ENCODE assay signal across 12 mouse cellular contexts in genomic region chr6:90661029-90661399, GRCm38 (mm10). TPM values are rescaled to one million over a fixed set of nuclear protein-coding genes. Genes with fewer than 3 reads are reported as not detected.
DNase-seq lines count a peak whose midpoint lies in the region; ATAC-seq and TF ChIP-seq lines count a peak whose summit lies in the region.
"Had no signal": no experiment of that assay in that cellular context is flagged by ENCODE, and none has a peak within 500 bp of the region (broad histone marks: within the 10 kb centered on the region; RNA-seq: fewer than 3 reads in every experiment).

No protein-coding gene starts in this region.

- H3K27ac ChIP-seq in kidney, embryonic 16.5 days (ENCODE audit: low read length), result peak overlapping the region; percentile 60
- H3K27ac ChIP-seq in testis, adult 2 months (ENCODE audit: control insufficient read depth, insufficient read depth, low read depth, low read length), result peak overlapping the region; percentile 5
- H3K27ac ChIP-seq: forebrain, embryonic 13.5 days; neural tube, embryonic 15.5 days had no signal

- H3K9ac ChIP-seq in kidney, embryonic 16.5 days (replicated peaks; ENCODE audit: low read length), result 0 out of 2 replicates have a peak overlapping the region, but pooled peaks have one; percentile 16
- H3K9ac ChIP-seq: forebrain, embryonic 13.5 days; neural tube, embryonic 15.5 days had no signal

- TF ChIP-seq POLR2A in testis, adult 2 months (IDR thresholded peaks at IDR 0.05; ENCODE audit: control insufficient read depth, low read depth, low read length), result no peak

- no peak; the same call in 1 of the 2 replicates for ATAC-seq in kidney, embryonic 16.5 days (ENCODE audit: low FRiP score, low TSS enrichment)
- ATAC-seq: forebrain, embryonic 13.5 days had no signal

- 66% methylated on average over 11 of the region's 11 CpGs for WGBS in kidney, embryonic 16.5 days

- H3K27me3 ChIP-seq in kidney, embryonic 16.5 days (ENCODE audit: insufficient read depth, low read length), result no peaks in the 10 kb centered on the region
- no peaks in the 10 kb centered on the region for H3K27me3 ChIP-seq in testis, adult 2 months (ENCODE audit: control insufficient read depth, insufficient read depth, low read length)
- H3K27me3 ChIP-seq: forebrain, embryonic 13.5 days; neural tube, embryonic 15.5 days had no signal

- H3K4me1 ChIP-seq in kidney, embryonic 16.5 days (ENCODE audit: insufficient read depth, low read length), result peaks cover 38% of the 10 kb centered on the region
- no peaks in the 10 kb centered on the region; the same call in 1 of the 2 replicates for H3K4me1 ChIP-seq in testis, adult 2 months (ENCODE audit: control insufficient read depth, insufficient read depth, low read length)

- DNase-seq in adrenal gland, adult (ENCODE audit: inconsistent age in 2 of 2, low spot score in 1 of 2), result peak; percentile 18 to 43
- no peak for DNase-seq in adrenal gland, adult 8-10 months
- no peak for DNase-seq in kidney, adult 8-10 months
- DNase-seq in testis, postnatal 10 days (ENCODE audit: low spot score), result no peak
- no peak for DNase-seq in adrenal gland, postnatal 14 days
- no peak for DNase-seq in urinary bladder, postnatal 14 days (ENCODE audit: low spot score)
- DNase-seq: left cerebral cortex, postnatal 4 days; thymus, postnatal 4 days had no signal

- H3K4me3 ChIP-seq in kidney, embryonic 16.5 days (ENCODE audit: low read length), result no peak overlapping the region
- no peak overlapping the region for H3K4me3 ChIP-seq in testis, adult 2 months (ENCODE audit: control insufficient read depth, low read depth, low read length)
- H3K4me3 ChIP-seq: forebrain, embryonic 13.5 days; neural tube, embryonic 15.5 days had no signal

- H3K9me3 ChIP-seq in kidney, embryonic 16.5 days (ENCODE audit: low read length), result no peaks in the 10 kb centered on the region
- H3K9me3 ChIP-seq: forebrain, embryonic 13.5 days; neural tube, embryonic 15.5 days had no signal

- no peak overlapping the region for H3K4me2 ChIP-seq in kidney, embryonic 16.5 days (replicated peaks; ENCODE audit: low read depth, low read length)
- H3K4me2 ChIP-seq: forebrain, embryonic 13.5 days; neural tube, embryonic 15.5 days had no signal

- TF ChIP-seq CTCF in testis, adult 2 months (IDR thresholded peaks at IDR 0.05; ENCODE audit: control insufficient read depth, insufficient read depth, insufficient replicate concordance, low read depth, low read length), result no peak

- peaks cover 17% of the 10 kb centered on the region for H3K36me3 ChIP-seq in kidney, embryonic 16.5 days (ENCODE audit: insufficient read depth, low read length)
- H3K36me3 ChIP-seq in testis, adult 2 months (ENCODE audit: control insufficient read depth, insufficient read depth, low read length), result no peaks in the 10 kb centered on the region

RNA-seq across cellular contexts. Expression of gene Slc41a3, which starts 56.5 kb away (rescaled TPM):
- total RNA-seq in adrenal gland, adult 8-10 months (2022), result 10 to 100 TPM; 21.5 to 72.6 (median 39.6) TPM
- polyA plus RNA-seq in kidney, embryonic 16.5 days (2015; fragmentation: Nextera tagmentation; extraction: Ambion mirVana), result 6.7 and 7.2 TPM in 2 replicates
- 73.3 and 79.5 TPM in 2 replicates for polyA plus RNA-seq in testis, adult 2 months (2012; rRNA removed)
- total RNA-seq in adrenal gland, postnatal 14 days (2021), result 21.4 and 25.2 TPM in 2 replicates

Comparison
In these comparisons a context has a peak if more than half of its experiments do, and no peak if none do; other contexts are left out.
1. DNase-seq: peak in adrenal gland, adult (2 of 2); none in adrenal gland, adult 8-10 months (single experiment), kidney, adult 8-10 months (0 of 2), testis, postnatal 10 days (single experiment), adrenal gland, postnatal 14 days (single experiment) and urinary bladder, postnatal 14 days (single experiment).